Mouse (Mus musculus) lung, adult 18-20 months (tissue): ENCODE results near the gene Trp63.

Experiments
- DNase-seq, 2 experiments: peaks; one replicate each; pipeline ENCODE4 v3.0.0; 2022; ENCODE audit warnings: mixed read lengths in 2 of 2

Gene Trp63

DNA sequence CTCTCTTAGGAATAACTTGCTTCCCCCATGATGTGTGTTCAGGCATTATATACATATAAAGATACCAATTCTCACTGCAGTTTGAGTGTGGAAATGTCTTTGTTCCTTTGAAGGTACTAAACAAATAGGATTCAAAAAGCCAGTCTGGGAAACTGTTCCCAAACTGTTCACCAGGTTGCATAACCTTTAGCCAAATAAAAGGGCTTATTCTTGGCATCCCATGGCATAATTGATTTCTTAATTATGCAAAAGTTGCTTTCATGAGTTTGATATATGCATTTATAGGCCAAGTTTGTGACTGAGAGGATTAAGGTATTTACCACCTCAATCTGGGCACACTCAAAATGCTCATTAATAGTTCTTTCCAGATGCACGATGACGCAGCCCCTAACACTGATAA, 192.1 kb downstream of the Trp63 start:
- DNase-seq, result no peak

DNA sequence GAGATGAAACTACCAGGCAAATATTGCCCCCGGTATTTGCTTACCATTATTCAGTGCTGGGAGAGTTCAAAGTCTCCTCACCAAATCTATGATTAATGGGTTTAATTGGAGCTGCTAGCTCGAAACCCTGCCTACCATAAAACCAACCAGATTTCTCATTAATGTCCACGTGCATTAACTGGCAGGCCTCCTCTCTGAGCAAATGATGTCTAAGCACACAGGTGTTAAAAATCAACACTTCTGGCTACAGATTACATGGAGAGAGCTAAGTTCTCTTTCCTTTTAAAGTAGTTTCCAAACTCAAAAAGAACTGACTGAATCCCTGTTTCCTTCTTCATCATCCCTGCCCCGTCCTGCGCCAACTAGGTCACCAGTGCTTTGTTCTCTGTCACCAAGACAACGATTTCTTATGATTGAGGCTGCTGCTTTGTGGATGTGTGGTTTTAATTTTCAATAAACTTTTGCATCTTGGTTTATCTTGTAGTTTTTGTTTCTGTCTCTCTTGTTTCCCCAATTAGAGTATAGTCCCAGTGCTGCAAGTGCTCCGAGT, 193.9 kb downstream of the Trp63 start:
- DNase-seq, result no peak

DNA sequence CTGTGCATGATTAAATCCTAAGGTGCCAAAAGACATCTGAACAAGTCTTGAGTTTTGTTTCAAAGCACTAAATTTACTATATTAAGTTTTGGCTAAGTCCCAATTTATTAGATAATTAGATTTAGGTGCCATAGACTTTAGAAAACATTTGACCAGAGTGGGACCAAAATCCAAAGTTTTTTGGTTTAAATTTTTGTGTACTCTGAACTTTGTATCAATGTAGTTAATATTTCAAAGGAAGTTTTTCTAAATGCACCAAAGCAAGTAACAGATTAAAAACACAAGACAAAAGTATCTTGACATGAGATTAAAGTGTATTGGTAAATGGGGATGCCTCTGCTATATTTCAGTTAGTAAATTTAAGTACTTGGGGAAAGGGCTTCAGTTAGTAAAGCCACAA, 194.6 kb downstream of the Trp63 start:
- no peak for DNase-seq

DNA sequence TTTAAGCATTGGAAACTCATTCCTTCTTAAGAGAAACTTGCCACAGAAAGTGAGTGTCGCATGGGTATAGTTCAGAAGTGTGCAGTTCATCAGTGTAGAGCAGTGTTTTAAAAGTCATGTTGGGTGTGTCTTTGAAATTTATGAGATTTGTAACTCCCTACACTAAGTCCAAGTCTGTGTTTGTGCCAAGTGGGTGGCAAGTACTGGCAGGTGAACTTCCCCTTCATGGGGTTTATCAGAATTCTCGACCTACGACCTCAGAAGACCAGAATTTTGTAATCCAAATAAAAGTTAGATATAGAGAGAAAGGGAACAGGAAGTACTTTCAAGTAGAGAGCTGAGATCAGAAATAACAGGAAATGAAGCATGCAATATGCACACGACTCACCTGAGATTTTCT, 215.5 kb downstream of the Trp63 start:
- peak; percentile 15 to 34 for DNase-seq

DNA sequence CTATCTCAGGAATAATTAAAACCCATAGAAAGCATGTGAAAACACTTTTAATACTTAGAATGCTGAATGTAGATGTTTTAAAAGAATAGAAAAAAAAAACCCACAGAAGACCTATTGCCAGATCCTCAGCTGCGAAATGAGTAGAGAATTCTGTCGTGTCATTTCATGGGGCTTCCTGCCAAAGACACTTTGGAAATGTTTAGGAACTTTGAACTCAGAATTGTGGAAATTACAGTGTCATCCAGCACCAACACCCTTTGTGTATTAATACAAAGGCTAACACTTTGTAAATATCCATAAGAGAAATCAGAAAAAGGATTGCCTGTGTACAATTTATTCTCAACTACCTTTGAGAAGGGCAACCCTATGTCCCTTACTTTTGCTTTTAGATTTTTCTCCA, 216.1 kb downstream of the Trp63 start:
- peak in 1 of 2 experiments; percentile 4 for DNase-seq

DNA sequence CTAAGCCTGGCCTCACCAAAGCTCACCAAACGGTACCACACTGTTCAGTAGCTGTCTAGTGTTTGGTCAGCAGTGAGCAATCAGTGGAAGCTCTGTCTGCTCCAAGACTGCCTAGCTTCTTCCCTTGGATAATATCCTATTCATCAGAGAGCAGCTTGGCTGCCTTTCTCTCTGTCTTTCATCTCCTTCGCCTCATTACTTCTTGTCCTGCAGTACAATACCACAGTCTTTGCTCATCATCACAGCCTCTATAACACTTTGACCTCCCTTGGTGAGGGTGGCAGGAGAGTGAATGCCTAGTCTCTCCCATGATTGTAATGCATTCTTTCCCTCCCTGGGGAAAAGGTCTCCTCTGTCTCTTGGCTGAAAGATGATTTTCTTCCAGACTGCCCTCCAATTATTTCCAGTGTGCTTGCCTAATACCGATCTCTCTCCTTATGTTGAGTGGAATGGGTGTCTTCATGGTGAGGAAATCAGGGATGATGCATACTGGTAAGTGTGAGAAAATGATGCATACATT, 216.9 kb downstream of the Trp63 start:
- peak in 1 of 2 experiments; percentile 2 for DNase-seq

DNA sequence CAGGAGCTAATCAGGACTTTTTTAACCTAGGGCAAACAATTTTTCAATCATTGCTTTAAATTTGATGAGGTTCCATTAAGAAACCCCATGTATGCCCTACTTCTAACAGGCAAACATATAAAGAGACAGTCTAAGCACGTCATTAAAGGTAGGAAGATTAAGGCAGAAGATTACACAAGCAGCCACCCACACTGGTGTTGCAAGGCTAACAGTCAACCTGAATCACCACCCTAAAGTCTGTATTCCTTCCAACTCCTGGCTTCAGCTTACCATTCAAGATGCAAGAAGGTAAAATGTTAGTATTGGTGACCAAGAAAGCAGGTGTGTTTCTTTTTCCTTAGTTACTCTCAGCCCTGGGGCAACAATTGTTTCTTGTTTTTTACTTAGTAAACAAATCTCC, 228.6 kb downstream of the Trp63 start:
- DNase-seq, result no peak

DNA sequence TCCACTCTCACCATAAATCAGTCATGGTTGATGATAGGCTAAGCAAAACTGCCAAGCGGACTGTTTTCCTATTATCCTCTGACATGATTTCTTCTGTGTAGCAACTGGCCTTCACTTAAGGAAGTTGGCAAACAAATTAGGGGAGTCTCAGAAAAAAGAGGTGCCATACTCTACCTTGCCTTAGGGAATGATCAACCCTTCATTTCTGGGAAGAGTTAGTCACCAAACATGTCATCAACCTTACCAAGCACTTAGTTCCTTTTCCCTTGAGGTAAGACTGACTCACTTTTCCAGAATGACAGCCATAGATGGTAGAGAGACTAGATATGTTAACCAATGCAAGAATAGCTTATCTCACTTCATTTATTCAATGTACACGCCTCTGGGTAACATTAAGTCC, 250.6 kb downstream of the Trp63 start:
- DNase-seq, result no peak
